Mouse (Mus musculus): ENCODE measurements around the gene Htr3a.

Htr3a gene

GRCm38 (mm10) chr9:48910885-48911537 is at the start of gene Htr3a:
Gene Htr3a (minus strand): TSS chr9:48911099.
- peak; percentile 52 to 72 for DNase-seq (ENCODE audit: low spot score in 2 of 2)

DNA sequence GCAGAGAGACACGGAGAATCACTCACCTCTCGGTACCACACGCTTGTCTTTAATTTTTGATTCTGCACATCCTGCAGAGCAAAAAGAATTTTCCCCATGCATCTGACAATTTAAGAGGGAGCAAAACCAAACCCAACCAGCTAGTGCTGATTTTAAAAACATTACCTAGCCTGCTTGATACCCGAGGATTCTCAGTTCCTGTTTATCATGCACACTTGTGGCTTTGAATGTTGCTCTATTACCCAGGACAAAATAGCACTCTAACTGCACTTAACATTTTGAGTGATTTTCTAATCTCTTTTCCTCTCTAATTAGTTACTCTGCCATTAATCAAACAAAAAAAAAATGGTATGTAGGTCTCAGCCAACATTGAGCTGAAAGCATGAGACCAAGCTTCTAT is 36.7 kb upstream of the Htr3a start:
- DNase-seq (ENCODE audit: low spot score in 2 of 2): no peak

DNA sequence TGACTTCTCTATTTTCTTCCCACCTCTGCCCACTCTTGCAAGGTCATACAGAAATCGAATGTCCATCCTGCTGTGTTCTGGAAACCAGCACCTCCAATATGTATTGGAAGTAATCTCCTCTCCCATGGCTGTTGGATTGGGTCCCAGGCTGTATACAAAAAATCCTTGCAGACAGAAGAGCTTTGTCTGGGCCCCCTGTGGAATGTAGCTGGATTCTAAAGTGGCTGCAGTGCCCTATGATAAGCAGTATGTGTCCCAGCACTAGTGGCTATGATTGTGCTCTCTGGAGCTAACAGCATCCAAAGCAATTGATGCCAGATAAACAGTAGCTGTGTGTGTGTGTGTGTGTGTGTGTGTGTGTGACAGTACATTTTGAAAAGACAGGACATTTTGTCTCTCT is 31.4 kb upstream of the Htr3a start:
- no peak for DNase-seq (ENCODE audit: low spot score in 2 of 2)

GRCm38 (mm10) chr9:48929436-48929835 is 18.5 kb upstream of the Htr3a start:
- no peak for DNase-seq (ENCODE audit: low spot score in 2 of 2)

DNA sequence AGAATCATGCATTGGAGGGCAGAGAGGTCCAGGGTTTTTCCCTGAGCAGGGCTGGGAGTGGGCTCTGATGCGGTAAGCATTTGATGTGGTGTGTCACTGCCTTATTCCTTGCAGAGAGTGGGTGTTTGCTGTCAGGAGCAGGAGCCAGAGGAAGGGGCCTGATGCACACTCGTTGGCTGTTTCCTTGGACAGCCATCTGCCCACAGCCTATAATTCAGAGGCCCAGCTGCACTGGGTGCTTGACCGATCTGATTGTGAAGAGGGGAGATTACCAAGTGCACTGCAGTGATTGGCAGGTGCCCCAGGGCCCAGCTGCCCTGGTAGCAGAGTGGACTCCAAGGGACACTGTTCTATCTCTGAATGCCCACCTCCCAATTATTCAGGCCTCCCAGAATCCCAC is 17.9 kb upstream of the Htr3a start:
- peak in 1 of 2 experiments; percentile 12 for DNase-seq (ENCODE audit: low spot score in 2 of 2)

DNA sequence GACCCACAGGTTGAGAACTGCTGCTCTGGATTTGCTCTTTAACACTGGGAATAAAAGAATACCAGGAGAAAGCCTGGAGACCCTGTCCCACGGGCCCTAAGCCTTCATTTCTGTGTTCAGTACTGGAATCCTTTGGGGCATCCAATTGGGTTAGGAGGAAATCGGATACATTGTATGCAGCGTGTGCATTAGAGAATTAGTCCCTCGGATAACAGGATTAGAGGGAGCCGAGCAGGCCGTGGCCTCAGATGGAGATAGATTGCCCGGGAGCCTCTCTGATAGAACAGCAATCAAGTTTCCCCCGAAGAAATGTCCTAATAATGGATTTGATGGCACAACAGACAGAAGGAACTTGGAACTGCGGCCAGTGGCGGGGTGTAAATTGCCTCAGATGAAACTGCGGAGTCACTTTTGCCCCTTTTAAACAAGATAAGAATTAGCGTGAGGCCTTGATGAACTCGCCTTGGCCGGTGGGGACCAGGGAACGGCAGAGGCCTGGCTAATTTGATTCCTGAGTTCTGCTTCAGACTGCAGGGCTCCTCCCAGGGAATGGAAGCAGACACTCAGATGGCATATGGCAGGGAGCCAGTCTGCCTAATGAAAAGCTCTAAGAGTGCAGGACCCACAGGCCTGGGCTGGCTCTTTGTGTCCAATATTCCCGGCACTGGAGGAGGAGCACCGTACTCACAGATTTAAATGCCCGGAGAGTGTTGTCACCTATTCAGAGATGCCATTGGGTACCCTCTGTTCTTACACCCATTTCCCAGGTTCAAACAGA is 5.3 kb upstream of the Htr3a start:
- no peak for DNase-seq (ENCODE audit: low spot score in 2 of 2)

DNA sequence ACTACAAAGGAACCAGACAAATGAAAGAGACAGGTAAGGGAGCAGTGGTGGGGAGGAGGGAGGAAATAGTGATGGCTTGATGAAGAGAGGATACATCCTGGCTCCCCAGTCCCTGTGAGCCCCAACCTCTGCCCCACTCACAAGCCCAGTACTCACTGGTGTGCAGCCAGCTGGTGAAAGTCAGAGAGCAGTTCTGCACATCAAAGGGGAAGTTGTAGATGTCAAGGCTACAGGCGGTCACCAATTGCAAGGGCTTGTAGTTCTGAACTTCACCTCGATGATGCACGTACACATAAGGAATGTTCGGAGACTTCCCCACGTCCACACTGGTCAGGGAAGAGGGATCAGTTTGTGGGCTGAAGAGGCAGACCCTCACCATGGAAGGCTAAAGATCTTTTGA is 6.5 kb downstream of the Htr3a start:
- no peak for DNase-seq (ENCODE audit: low spot score in 2 of 2)

- no peak for DNase-seq (ENCODE audit: low spot score in 2 of 2)
Measured at GRCm38 (mm10) chr9:48903766-48904165, 7.1 kb downstream of the Htr3a start.

GRCm38 (mm10) chr9:48898551-48898950 is 12.3 kb downstream of the Htr3a start:
- no peak for DNase-seq (ENCODE audit: low spot score in 2 of 2)

DNA sequence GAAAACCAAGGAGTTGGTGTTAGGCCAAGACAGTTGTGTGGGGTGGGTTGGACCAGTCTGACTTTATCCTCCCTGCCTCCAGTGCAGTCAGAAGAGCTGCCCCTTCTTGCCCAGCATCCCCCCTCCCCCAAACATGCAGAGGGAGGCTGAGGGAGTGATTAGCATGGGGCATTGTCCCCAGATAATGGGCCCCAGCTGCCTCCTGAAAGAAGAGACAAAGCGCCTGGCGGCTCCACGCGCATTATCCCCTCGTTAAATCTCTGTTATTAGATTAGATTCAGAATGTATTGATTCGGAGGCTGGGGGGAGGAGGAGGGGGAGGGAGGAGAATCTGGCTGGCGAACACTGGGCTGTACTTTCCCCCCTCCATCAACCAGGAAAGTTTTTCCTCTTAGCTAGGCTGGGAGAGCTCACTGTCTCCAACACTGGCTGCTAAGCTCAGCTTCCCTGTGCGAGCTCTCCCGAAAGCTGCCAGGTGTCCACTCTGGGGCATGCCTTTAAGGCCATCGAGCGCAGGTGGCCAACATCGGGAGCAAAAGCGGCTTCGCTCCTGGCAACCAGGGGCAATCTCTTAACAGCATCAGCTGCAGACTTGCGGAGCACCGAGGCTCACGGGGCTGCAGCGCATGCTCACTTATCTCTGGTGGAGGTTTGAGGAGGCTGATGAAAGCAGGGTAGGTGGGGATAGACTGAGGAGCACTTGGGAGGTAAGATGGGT is 14.9 kb downstream of the Htr3a start:
- DNase-seq (ENCODE audit: low spot score in 2 of 2): peak; percentile 11 to 21

DNA sequence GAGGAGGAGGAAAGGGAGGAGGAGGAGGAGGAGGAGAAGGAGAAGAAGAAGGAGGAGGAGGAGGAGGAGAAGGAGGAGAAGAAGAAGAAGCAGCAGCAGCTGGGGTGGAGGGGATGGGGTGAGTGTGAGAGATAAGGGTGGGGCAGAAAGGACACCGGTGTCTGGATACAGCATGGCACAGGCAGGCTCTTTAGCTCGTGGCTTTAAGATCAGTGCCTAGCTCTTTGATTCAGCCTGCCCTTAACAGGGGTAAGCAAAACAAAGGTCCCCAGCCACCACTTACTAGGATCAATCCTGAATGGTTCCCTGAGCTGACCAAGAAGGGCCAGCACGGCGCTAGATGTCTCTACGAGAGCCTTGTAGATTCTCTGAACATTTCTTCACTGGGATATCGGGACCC is 16.1 kb downstream of the Htr3a start:
- DNase-seq (ENCODE audit: low spot score in 2 of 2): no peak

GRCm38 (mm10) chr9:48893986-48894385 is 16.9 kb downstream of the Htr3a start:
- DNase-seq (ENCODE audit: low spot score in 2 of 2): peak; percentile 27 to 68

DNA sequence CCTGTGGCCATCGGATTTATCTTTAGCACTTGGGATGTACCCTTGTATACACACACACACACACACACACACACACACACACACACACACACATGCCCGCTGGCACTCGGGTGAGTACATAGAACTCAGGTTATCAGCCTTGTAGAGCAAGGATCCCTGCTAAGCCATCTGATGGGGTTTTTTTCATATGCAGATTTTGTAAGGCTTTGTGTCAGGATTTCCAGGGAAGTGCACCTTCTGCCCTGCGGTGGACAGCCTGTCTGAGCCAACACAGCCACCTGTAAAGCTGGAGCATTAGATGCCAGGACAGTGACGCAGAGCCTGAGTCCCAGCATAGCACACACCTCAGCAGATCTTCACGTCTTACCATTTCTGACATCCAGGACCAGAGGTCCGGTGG is 21.8 kb downstream of the Htr3a start:
- no peak for DNase-seq (ENCODE audit: low spot score in 2 of 2)

DNA sequence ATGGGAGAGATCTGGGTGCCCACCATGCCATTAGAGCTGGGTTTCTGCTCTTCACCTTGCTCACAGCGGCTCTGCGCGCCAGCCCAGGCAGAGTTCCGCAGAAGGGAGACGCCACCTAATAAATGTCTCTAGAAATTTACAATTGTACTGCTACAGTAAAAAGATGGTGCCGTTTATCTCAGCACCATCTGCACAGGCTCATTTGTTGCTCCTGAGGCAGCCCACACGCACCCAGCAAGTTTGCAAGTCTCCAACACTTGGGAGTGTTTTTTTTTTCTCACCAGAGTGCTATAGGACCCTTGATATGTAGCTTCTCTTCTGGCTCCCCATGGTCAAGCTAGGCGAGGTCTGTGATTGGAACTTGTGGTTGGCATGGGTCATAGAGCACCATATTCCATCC is 38.0 kb downstream of the Htr3a start:
- no peak for DNase-seq (ENCODE audit: low spot score in 2 of 2)

GRCm38 (mm10) chr9:48866523-48867121 is 44.3 kb downstream of the Htr3a start:
- no peak for DNase-seq (ENCODE audit: low spot score in 2 of 2)

- DNase-seq (ENCODE audit: low spot score in 2 of 2): no peak
Measured at GRCm38 (mm10) chr9:48865235-48865634, 45.7 kb downstream of the Htr3a start.

DNA sequence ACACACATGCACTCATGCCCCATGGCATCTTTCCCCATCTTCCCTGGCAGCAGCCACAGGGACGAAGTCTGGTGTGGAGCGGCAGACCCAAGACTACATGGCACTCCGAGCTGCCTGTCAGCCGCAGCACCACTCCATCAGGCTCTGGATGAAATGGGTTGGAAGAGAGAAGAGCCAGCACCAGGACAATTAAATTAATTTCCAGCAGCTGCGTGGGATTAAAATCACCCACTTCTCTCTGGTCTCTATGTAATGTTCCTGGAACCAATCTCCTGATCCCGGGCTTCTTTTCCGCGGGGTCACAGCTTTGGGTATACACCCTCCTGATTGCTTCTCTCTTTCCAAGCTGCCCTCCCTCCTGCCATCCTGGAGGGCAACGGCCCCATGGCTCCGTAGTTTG is 49.4 kb downstream of the Htr3a start:
- DNase-seq (ENCODE audit: low spot score in 2 of 2): no peak

DNA sequence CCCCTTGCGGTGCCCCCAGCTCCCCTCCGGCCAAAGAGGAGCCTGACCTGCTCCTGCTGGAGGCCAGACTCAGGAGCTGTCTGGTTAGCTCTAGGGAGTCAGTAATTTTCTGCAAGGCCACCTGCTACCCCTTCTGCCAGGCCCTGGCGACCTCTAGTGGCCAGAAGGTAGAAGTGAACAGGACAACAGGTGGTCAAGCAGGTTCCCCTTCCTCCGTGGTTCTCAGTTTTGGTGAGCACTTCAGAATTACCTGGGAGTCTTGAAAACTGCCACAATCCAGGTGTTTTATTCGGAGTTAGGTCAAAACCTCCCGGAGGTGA is 50.4 kb downstream of the Htr3a start:
- peak; percentile 36 to 61 for DNase-seq (ENCODE audit: low spot score in 2 of 2)

- no peak for DNase-seq (ENCODE audit: low spot score in 2 of 2)
Measured at GRCm38 (mm10) chr9:48859828-48860525, 50.9 kb downstream of the Htr3a start.

GRCm38 (mm10) chr9:48857944-48858343 is 53.0 kb downstream of the Htr3a start:
- no peak for DNase-seq (ENCODE audit: low spot score in 2 of 2)

GRCm38 (mm10) chr9:48856240-48856639 is 54.7 kb downstream of the Htr3a start:
- DNase-seq (ENCODE audit: low spot score in 2 of 2): no peak

GRCm38 (mm10) chr9:48849531-48849930 is 61.4 kb downstream of the Htr3a start:
- DNase-seq (ENCODE audit: low spot score in 2 of 2): no peak

Data from frontal cortex, postnatal 10 days (tissue).